Mouse (Mus musculus) layer of hippocampus, adult 11-12 months (tissue): ENCODE results near the gene Cadm3.
A peak's percentile ranks its signal among the peaks of the same experiment; 100 is the strongest.

Experiments
- DNase-seq: peaks from one replicate; pipeline ENCODE4 v3.0.0; 2022; ENCODE audit warnings: low spot score

Cadm3 gene

DNA sequence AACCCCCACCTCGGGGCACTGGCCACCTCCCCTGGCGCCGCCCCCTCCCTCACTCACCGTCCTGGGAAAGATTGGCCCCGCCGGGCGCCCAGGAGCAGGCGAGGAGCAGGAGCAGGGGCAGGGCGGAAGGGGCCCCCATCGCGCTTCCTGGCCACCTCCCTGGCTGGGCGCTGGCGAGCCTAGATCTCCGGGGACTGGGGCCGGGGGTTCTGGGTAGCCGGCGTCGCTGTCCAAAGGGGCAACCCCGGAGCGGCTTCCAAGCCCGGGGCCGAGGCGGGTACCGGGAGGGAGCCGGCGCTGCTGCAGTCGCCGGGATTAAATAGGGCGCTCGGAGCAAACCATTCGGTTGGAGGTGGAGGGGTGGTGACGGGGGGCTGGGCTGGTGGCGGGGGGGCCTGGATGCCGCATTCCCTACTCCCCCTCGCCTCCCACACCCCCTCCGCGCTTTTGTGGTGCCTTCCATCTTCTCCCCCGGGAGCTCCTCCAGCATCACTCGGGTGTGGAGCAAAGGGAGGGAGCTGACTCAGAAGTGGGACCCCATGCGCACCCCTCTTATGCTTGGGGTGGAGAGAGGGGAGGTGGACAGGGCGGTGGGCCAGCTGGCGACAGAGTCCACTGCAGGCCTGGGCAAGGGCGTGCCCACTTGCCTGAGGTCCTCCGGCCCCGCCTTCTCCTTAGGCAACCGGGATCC is at the start of gene Cadm3:
TSS of gene Cadm3 (minus strand) at position 340 of the 691 bp plus-strand sequence.
- peak; percentile 73 for DNase-seq

GRCm38 (mm10) chr1:173414631-173415030 is 47.1 kb upstream of the Cadm3 start:
- no peak for DNase-seq

GRCm38 (mm10) chr1:173411863-173412262 is 44.4 kb upstream of the Cadm3 start:
- DNase-seq = no peak

DNA sequence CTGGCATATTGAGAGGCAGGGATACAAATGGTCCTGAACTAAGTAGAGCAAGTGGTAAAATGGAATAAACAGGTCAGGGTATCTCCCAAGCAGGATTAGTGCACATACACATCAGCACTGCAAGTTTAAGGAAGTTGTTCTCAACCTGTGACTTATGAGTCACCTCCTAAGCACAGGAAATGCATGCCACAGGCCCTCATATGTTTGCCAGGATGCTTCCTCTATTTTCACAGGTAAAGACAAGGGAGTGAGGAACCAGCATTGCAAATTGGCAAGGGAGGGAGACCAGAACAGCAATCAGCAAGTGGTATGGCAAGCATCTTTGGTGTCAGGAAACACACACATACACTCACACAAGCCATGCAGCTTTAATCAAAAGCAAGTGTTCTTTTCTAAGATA is 41.6 kb upstream of the Cadm3 start:
- no peak for DNase-seq

DNA sequence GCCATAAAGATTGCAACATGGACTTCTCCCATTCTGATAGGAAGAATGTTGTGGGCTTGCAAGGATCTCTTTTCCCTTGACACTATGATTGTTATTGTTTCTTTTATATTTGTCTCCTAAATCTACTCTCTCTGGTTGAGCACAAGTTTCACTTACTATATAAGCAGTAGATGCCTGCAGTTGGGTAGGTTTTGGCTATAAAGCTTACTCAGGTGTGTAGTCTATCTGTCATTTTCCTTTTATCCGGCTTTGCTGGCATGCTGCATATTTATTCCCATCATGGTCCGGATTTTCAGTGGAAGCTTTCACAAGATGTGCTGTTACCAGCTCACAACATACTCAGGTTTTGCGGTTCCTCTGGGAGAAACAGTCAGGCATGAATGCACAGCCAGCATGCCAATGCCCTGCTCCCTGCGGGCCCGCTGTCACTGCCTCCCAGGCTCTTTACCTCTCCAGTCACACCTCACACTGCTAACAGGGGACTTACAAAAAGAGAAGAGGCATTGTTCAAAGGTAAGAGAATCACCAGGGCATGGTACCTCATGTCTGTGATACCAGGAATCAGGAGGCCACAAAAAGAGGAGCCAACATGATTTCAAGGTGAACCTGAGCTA is 37.3 kb upstream of the Cadm3 start:
- DNase-seq = no peak

GRCm38 (mm10) chr1:173398323-173398970 is 31.0 kb upstream of the Cadm3 start:
- DNase-seq = peak; percentile 71

- DNase-seq = no peak
These were observed 24.3 kb upstream of the Cadm3 start for GRCm38 (mm10) chr1:173391754-173392153.

- DNase-seq = peak; percentile 91
These were observed 22.5 kb upstream of the Cadm3 start for GRCm38 (mm10) chr1:173389901-173390401.

DNA sequence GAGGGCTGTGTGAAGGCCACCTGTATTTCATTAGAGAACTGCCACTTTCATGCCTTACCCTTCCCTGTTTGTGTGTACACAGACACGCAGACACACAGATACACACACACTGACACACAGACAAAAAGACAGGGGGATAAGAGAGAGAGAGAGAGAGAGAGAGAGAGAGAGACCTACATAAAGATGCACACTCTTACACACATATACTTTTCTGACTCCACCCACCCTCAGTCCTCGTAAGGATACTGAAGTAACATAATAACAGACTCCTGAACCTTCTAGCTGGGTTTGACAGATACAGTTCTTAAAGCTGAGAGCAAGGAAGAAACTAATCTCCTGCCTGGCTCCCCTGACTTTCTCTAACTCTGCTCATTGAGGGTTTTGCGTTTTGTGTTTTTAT is 21.9 kb upstream of the Cadm3 start:
- DNase-seq = no peak

GRCm38 (mm10) chr1:173381436-173381835 is 13.9 kb upstream of the Cadm3 start:
- no peak for DNase-seq

GRCm38 (mm10) chr1:173377380-173378112 is 10.1 kb upstream of the Cadm3 start:
- peak; percentile 78 for DNase-seq

GRCm38 (mm10) chr1:173374020-173374419 is 6.5 kb upstream of the Cadm3 start:
- no peak for DNase-seq

- no peak for DNase-seq
These were observed 4.1 kb upstream of the Cadm3 start for GRCm38 (mm10) chr1:173371586-173371985.

DNA sequence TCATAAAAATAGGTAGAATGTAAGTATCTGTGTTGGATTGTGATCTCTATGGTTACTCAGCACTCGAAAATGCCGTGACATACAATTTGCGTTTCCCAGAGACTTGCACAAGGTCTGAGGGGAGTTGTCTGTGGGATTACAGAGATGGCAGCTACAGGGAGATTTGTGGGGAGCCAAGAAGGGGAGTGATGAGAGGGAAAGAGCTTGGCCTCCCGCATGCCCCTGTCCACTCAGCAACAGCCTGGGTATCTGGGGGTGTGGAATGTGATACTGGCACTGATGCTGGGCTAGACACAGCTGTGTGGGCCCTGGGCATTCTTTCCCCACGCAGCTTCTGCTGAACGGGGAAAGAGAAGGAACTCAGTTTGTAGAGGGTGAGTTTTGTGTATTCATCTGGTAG is 3.0 kb upstream of the Cadm3 start:
- no peak for DNase-seq

DNA sequence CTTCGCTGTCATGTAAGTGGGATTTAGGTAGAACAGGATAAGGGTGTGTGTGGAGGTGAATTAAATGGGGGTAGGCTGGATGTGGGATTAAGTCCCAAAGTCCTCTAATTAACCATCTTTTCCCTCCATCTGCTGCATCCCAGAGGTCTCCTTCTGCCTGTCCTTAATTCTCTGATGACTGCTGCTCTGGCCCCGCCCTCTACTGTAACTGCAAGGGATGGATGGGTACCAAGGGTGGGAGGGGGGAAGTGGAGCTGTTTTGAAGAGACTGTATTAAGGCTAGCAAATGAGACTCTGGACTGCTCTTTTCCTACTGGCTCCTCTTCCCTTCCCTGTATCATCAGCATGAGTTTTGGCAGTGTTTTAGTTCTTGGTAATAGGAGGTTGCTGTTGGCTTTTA is 2.1 kb upstream of the Cadm3 start:
- no peak for DNase-seq

DNA sequence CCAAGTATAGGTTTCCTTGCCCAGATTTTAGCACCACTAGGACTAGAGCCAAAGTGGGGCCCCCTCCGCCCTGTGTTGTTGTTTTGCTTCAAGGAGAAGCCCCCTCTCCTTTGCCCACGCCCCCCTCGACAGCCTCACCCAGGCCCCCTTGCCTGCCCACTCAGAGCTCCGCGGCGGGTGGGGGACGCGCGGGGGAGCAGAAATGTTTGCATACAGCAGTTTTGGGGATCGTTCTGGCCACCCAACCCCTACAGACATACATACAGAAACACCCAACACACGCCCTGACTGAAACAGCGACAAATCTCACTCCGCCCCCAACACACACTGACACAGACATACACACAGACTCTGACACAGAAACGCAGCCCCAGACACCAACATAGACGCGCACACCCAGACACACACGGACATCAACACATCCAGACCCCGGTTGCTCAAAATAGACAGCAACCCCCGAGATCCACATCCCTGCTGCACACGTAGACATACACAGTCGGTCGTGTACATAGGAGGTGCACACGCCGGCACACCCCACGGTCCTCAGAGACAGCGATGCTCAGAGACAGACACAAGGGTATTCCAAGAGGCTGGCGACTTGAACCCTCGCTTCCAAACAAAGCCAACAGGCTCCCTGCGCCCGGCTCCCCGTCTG is 667 bp downstream of the Cadm3 start:
- peak; percentile 47 for DNase-seq

- no peak for DNase-seq
These were observed 1.5 kb downstream of the Cadm3 start for GRCm38 (mm10) chr1:173365970-173366409.

GRCm38 (mm10) chr1:173364125-173364800 is 3.2 kb downstream of the Cadm3 start:
- no peak for DNase-seq

DNA sequence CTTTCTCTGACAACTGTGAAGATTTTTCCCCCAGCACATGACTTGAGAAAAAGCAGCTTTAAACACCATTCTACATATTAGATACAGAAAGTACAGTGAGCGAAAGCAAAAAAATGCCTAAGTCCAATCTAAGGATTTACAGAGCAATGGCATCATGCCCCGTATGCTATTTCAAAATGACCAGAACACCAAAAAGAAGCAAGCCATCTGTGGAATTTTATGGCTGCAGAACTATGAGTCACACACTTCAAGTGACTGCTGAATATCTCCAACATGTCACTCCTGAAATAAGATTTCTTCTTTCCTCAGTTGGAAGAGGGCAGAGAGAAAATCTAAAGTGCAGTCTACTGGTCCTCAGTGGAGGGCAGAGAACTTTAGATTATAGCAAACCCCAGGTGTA is 4.1 kb downstream of the Cadm3 start:
- no peak for DNase-seq

GRCm38 (mm10) chr1:173361651-173362050 is 5.8 kb downstream of the Cadm3 start:
- no peak for DNase-seq

DNA sequence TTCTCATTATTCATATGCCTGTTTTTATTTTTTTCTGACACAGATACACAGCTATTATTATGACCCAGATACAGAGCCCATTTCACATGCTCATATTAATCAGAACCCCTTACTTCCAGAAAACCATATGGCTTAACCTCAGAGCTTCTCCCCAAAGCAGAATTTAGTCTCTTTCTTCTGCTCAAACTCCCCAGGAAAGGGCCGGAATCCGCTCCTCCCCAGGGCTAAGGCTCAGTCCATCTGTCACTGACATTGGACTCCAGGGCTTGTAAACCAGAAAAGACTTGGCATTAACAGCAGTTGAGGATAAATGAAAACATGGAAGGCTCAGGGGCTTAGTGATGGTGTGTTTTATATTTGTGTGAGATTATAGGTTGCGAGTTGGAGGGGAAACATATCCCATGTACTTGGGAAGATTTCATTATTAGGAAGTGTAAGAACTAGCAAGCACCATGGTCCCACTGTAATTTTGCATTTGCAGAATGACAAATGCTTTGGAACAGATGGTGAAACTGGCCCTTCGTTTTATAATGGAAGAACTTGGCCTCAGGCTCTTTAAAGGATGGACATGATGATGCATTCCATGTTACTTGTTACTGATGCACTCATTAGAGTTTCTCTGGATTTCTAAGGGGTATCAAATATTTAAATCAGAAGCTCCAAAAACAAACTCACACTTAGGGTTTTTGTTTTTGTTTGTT is 7.8 kb downstream of the Cadm3 start:
- DNase-seq = no peak
